Mouse (Mus musculus) C2C12 (cell line): ENCODE measurements around the gene Rpl9. TPM values are rescaled to one million over a fixed set of nuclear protein-coding genes. Genes with fewer than 3 reads are reported as not detected.

Experiments
- H3K27me3 ChIP-seq: one replicate; pipeline ENCODE4 v1.6.1; 2011; ENCODE audit not compliant: control insufficient read depth, insufficient read depth, insufficient read length
- H3K36me3 ChIP-seq: one replicate; pipeline ENCODE4 v1.6.1; 2011; ENCODE audit not compliant: control insufficient read depth, insufficient read depth
- H3K4me3 ChIP-seq: one replicate; pipeline ENCODE4 v1.5.1; 2011; ENCODE audit warnings: mild to moderate bottlenecking, control low read depth; ENCODE audit not compliant: poor library complexity, insufficient read depth, severe bottlenecking
- H3K79me2 ChIP-seq: one replicate; pipeline ENCODE4 v1.6.1; 2011; ENCODE audit not compliant: control insufficient read depth, insufficient read depth
- H3K79me3 ChIP-seq: one replicate; pipeline ENCODE4 v1.6.1; 2011; ENCODE audit warnings: low read depth, control low read depth
- H3ac ChIP-seq: one replicate; pipeline ENCODE3; 2011; ENCODE audit warnings: low read depth; ENCODE audit not compliant: control insufficient read depth, insufficient read length
- CEBPB ChIP-seq: IDR thresholded peaks from one replicate; pipeline ENCODE4 v1.6.1; 2011; ENCODE audit warnings: low read depth, mild to moderate bottlenecking, control low read depth, moderate library complexity
- CTCF ChIP-seq: IDR thresholded peaks from one replicate; pipeline ENCODE4 v1.5.1; 2011; ENCODE audit not compliant: control insufficient read depth, insufficient read depth, insufficient read length
- FOSL1 ChIP-seq: IDR thresholded peaks from one replicate; pipeline ENCODE4 v1.8.0; 2011; ENCODE audit warnings: mild to moderate bottlenecking, low read length; ENCODE audit not compliant: poor library complexity, insufficient read depth, severe bottlenecking
- MAX ChIP-seq: IDR thresholded peaks from one replicate; pipeline ENCODE4 v1.6.1; 2011; ENCODE audit warnings: mild to moderate bottlenecking, control low read depth
- MYOD1 ChIP-seq: IDR thresholded peaks from one replicate; pipeline ENCODE4 v1.6.1; 2011; ENCODE audit warnings: low read depth; ENCODE audit not compliant: control insufficient read depth, insufficient read length
- MYOG ChIP-seq: IDR thresholded peaks from one replicate; pipeline ENCODE4 v1.6.1; 2011; ENCODE audit not compliant: control insufficient read depth, insufficient read length; ENCODE audit errors: extremely low read depth
- USF1 ChIP-seq: IDR thresholded peaks from one replicate; pipeline ENCODE4 v1.6.1; 2011; ENCODE audit warnings: low read depth, mild to moderate bottlenecking, control low read depth, moderate library complexity
- polyA plus RNA-seq: library from polyadenylated mRNA; unstranded; fragments of >200 nt; fragmentation: generic; extraction: Trizol; gene quantifications from one replicate; pipeline ENCODE4 v1.2.1, GENCODE M21; 2012; ENCODE audit warnings: missing spikeins

Rpl9 gene
- polyA plus RNA-seq, 1 experiment = 2,170 TPM

GRCm38 (mm10) chr5:65429441-65429840 lies 38.2 kb upstream of the Rpl9 start:
- TF ChIP-seq CTCF (no peak), MYOD1 (no peak), FOSL1 (no peak), CEBPB (no peak), MYOG (no peak), USF1 (no peak), MAX (no peak)
- Histone ChIP-seq H3K79me3 (peaks cover 67% of the 10 kb centered on the region), H3ac (no peak overlapping the region), H3K36me3 (peaks cover 56% of the 10 kb centered on the region), H3K4me3 (no peak overlapping the region), H3K27me3 (no peaks in the 10 kb centered on the region), H3K79me2 (peaks cover 79% of the 10 kb centered on the region)

GRCm38 (mm10) chr5:65428321-65428720 lies 37.1 kb upstream of the Rpl9 start:
- no peaks in the 10 kb centered on the region for H3K27me3 ChIP-seq
- H3K79me2 ChIP-seq = peaks cover 68% of the 10 kb centered on the region
- H3K79me3 ChIP-seq = peaks cover 56% of the 10 kb centered on the region
- H3ac ChIP-seq = no peak overlapping the region
- peaks cover 62% of the 10 kb centered on the region for H3K36me3 ChIP-seq
- TF ChIP-seq MYOD1 (no peak), FOSL1 (no peak), MYOG (no peak), CTCF (no peak), MAX (no peak), CEBPB (no peak), USF1 (no peak)
- H3K4me3 ChIP-seq = no peak overlapping the region

DNA sequence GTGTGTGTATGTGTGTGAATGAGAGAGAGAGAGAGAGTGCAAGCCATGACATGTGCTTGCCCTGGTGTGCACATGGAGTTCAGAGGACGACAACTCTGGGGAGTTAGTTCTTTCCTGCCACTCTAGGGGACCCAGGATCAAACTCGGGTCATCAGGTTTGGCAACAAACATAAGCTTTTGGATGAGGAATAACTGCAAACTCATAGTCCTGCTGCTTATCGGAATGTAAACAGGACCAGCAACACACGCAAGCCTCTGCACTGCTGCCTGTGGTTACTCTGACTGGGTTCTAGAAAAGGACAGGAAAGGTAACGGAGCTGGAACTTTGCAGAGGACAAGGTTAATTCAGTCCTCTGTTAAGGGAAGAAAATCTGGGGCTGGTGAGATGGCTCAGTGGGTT lies 34.0 kb upstream of the Rpl9 start:
- H3K36me3 ChIP-seq = peaks cover 72% of the 10 kb centered on the region
- peaks cover 28% of the 10 kb centered on the region for H3K79me3 ChIP-seq
- H3K27me3 ChIP-seq = no peaks in the 10 kb centered on the region
- H3ac ChIP-seq = no peak overlapping the region
- peaks cover 37% of the 10 kb centered on the region for H3K79me2 ChIP-seq
- TF ChIP-seq USF1 (no peak), CTCF (no peak), FOSL1 (no peak), CEBPB (no peak), MAX (no peak), MYOG (no peak), MYOD1 (no peak)
- H3K4me3 ChIP-seq = no peak overlapping the region

DNA sequence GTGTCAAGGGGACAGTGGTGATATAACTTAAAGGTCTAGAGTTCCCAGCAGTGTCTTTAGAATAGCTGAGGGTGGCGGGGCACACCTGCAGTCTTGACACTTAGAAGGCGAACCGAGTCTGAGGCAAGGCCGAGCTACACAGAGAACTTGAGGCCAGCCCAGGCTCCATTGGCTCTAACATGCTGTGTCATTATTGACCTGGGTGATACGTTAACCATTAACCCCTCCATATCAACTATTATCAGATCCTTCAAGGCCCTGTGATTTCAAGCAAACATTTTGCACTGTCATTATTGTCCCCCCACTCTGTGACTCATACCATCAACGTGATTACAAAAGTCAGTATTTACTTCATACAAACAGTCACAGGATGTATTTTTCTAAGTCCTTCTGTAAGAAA lies 33.0 kb upstream of the Rpl9 start:
- H3K4me3 ChIP-seq = no peak overlapping the region
- peaks cover 18% of the 10 kb centered on the region for H3K79me3 ChIP-seq
- H3K79me2 ChIP-seq = peaks cover 27% of the 10 kb centered on the region
- peaks cover 82% of the 10 kb centered on the region for H3K36me3 ChIP-seq
- no peak overlapping the region for H3ac ChIP-seq
- TF ChIP-seq MAX (no peak), MYOG (no peak), USF1 (no peak), FOSL1 (no peak), CTCF (no peak), MYOD1 (no peak), CEBPB (no peak)
- H3K27me3 ChIP-seq = no peaks in the 10 kb centered on the region

GRCm38 (mm10) chr5:65422803-65423202 lies 31.6 kb upstream of the Rpl9 start:
- no peak overlapping the region for H3K4me3 ChIP-seq

DNA sequence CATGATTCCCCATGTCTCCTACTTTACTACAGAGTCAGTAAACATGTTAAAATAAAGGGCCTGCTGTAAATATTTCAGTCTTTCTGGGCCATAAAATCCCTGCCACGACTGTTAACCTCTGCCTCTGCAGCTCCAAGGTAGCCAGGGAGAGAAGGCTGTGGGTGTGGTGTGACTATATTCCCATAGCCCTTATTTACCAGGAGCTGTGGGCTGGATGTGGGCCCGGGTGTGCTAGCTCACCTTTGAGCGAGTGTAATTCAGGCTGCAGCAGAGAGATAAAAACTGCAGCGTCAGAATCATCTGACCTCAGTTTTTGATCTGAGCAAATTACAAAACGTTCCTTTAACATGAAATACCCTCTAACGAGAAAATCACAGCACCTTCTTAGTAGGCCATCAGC lies 29.6 kb upstream of the Rpl9 start:
- H3K36me3 ChIP-seq = peaks cover 95% of the 10 kb centered on the region
- H3K79me3 ChIP-seq = peaks cover 2% of the 10 kb centered on the region
- no peak overlapping the region for H3K4me3 ChIP-seq
- H3ac ChIP-seq = no peak overlapping the region
- no peaks in the 10 kb centered on the region for H3K27me3 ChIP-seq
- TF ChIP-seq USF1 (no peak), CEBPB (no peak), FOSL1 (no peak), MYOD1 (no peak), CTCF (no peak), MAX (no peak), MYOG (no peak)
- H3K79me2 ChIP-seq = no peaks in the 10 kb centered on the region

More at GRCm38 (mm10) chr5:65422803-65423202, 31.6 kb upstream of the Rpl9 start:
- Histone ChIP-seq H3ac (no peak overlapping the region), H3K27me3 (no peaks in the 10 kb centered on the region), H3K79me2 (peaks cover 13% of the 10 kb centered on the region), H3K36me3 (peaks cover 95% of the 10 kb centered on the region), H3K79me3 (peaks cover 7% of the 10 kb centered on the region)
- TF ChIP-seq MYOD1 = no peak
- no peak for TF ChIP-seq USF1
- no peak for TF ChIP-seq MYOG
- TF ChIP-seq CEBPB = no peak
- TF ChIP-seq FOSL1 = no peak
- no peak for TF ChIP-seq MAX
- TF ChIP-seq CTCF = no peak
